Mouse (Mus musculus) C2C12 (cell line): ENCODE data around the gene Ppil4.

Experiments used
- CEBPB ChIP-seq: IDR thresholded peaks from one replicate; pipeline ENCODE4 v1.6.1; 2011; ENCODE audit warnings: low read depth, mild to moderate bottlenecking, control low read depth, moderate library complexity
- CTCF ChIP-seq: IDR thresholded peaks from one replicate; pipeline ENCODE4 v1.5.1; 2011; ENCODE audit not compliant: control insufficient read depth, insufficient read depth, insufficient read length
- MAX ChIP-seq: IDR thresholded peaks from one replicate; pipeline ENCODE4 v1.6.1; 2011; ENCODE audit warnings: mild to moderate bottlenecking, control low read depth
- MYOD1 ChIP-seq: IDR thresholded peaks from one replicate; pipeline ENCODE4 v1.6.1; 2011; ENCODE audit warnings: low read depth; ENCODE audit not compliant: control insufficient read depth, insufficient read length
- MYOG ChIP-seq: IDR thresholded peaks from one replicate; pipeline ENCODE4 v1.6.1; 2011; ENCODE audit not compliant: control insufficient read depth, insufficient read length; ENCODE audit errors: extremely low read depth
- USF1 ChIP-seq: IDR thresholded peaks from one replicate; pipeline ENCODE4 v1.6.1; 2011; ENCODE audit warnings: low read depth, mild to moderate bottlenecking, control low read depth, moderate library complexity

GRCm38 (mm10) chr10:7825281-7825665 is 32.6 kb downstream of the Ppil4 start:
- TF ChIP-seq CTCF (no peak), USF1 (no peak), CEBPB (no peak), MAX (no peak), MYOG (no peak), MYOD1 (no peak)
